Mouse (Mus musculus) hematopoietic stem cell, adult 5-6 weeks (primary cell): ENCODE measurements around the gene Apol9b. TPM values are rescaled to one million over a fixed set of nuclear protein-coding genes. Genes with fewer than 3 reads are reported as not detected.
"Not testable (repeated sequence)": the region's sequence is repeated elsewhere in the genome, so short reads cannot be mapped to it uniquely, and the experiment has no call there.

Experiments
- ATAC-seq, 2 experiments: fragments of 125-278 bp in 1 of 2; replicated peaks in 1 of 2; 2 replicates each; pipeline ENCODE4 v1.8.0; 2016 to 2017; ENCODE audit warnings: inconsistent platforms in 2 of 2, mild to moderate bottlenecking in 2 of 2, moderate number of reproducible peaks in 2 of 2, low read depth in 1 of 2, moderate TSS enrichment in 1 of 2; ENCODE audit not compliant: low FRiP score in 2 of 2, poor library complexity in 2 of 2, severe bottlenecking in 2 of 2, insufficient read depth in 1 of 2, low TSS enrichment in 1 of 2
- total RNA-seq: library from RNA; stranded (forward); fragments of 172-1452, 232-1000 nt; gene quantifications from 2 replicates; pipeline ENCODE4 v1.2.3, GENCODE M21; 2017

The Apol9b gene
- total RNA-seq, 1 experiment from 2014 or later = 1.5 TPM

DNA sequence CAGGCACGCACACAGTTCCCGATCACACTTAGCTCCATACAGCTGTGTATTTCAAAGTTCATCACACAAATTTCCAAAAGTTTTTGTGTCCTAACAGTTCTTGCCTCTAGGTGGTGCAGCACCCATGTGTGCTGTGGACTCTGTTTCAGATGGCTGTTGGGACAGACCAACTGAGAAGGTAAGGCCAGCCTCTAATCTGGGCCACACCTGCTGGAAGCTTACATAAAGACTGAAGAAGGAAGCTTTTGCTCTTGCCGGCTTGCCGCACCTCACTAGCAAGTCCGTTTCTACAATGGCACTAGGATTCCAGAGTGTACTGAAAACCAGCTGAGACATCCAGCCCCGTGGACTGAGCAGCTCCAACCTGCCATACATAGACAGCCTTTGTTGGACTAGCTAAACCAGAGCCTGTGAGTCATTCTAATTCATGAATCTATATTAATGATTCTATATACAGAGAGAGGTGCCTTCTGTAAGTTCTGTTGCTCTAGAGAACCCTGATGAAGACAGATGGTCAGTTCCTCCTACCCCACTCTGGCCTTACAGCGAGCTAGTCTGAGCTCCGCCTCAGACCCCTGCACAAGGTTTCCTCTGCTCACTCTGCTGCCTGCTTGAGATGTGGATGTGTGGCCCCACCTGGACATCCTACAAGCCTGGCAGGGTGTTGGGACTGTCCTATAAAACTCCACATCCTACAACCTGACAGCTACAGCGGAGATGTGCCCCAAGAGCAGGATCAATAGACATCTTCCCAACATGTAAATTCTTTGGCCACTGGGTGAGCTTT lies 11.9 kb downstream of the Apol9b start:
- peak in 1 of 2 experiments; percentile 36; a peak in 1 of 4 replicates for ATAC-seq

DNA sequence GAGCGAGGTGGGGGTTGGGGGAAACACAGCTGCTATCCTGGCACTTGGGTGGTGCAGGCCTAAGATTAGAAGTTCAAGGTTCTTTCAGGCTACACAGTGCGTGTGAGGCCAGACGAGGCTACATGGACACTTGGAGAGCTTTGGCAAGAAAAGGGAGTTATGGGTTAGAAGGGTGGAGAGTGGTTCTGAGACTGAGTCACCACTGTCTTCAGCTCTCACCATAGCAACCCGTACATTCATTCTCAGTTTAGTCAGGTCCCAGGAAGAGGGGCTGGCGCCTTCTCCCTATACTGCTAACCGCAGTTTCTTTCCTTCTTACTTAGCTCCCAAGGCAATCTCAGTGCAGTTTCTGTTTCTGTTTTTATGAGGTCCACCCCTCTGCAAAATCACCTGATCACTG lies 12.7 kb downstream of the Apol9b start:
- not testable (repeated sequence) for ATAC-seq

GRCm38 (mm10) chr15:77744632-77745031 lies 15.8 kb downstream of the Apol9b start:
- no peak for ATAC-seq

DNA sequence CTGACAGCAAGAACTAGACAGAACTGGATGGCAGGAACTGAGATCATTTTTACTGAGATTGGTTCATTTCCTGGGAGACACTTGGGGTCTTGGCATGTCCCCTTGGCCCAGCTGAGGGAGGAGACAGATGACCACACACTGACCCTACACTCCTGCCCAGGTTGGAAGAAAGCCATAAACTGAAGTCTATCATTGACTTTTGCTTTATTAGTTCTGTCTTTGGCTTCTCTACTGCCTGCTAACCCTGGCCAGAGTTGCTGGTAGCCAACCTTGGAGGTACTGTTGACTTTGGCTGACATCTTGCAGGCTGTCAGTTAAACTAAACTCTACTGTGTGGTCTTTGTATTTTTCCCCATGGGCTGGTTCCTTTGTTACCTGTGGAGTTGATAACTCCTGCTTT lies 16.2 kb downstream of the Apol9b start:
- ATAC-seq = no peak

GRCm38 (mm10) chr15:77746326-77746725 lies 17.5 kb downstream of the Apol9b start:
- ATAC-seq = no peak

- ATAC-seq = no peak
Observed at GRCm38 (mm10) chr15:77748414-77748813, 19.6 kb downstream of the Apol9b start.

GRCm38 (mm10) chr15:77749717-77750116 lies 20.9 kb downstream of the Apol9b start:
- ATAC-seq = no peak

DNA sequence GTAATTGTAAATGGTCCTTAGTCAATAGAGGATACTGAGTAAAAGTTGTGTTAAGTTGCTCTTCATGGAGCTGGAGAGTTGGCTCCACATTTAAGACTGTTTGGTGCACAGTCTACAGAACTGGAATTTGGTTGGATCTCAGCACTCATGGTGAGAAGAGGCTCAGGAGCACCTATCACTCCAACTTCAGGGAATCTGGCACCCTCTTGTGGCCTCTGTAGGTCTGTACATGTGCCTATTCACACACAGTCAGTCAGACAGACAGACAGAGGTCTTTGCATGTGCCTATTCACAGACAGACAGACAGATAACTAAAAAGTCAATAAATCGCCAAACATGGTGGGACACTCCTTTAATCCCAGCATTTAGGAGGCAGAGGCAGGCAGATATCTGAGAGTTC lies 21.6 kb downstream of the Apol9b start:
- peak in 1 of 2 experiments; percentile 49; a peak in 1 of 4 replicates for ATAC-seq

- ATAC-seq = no peak
Observed at GRCm38 (mm10) chr15:77752443-77752842, 23.6 kb downstream of the Apol9b start.

- no peak for ATAC-seq
Observed at GRCm38 (mm10) chr15:77755132-77755531, 26.3 kb downstream of the Apol9b start.

GRCm38 (mm10) chr15:77756081-77756480 lies 27.2 kb downstream of the Apol9b start:
- ATAC-seq = no peak

GRCm38 (mm10) chr15:77756848-77757247 lies 28.0 kb downstream of the Apol9b start, which contains the start of gene Apol8:
TSS of gene Apol8 (minus strand) at chr15:77757003.
- peak; percentile 79 to 89 for ATAC-seq

DNA sequence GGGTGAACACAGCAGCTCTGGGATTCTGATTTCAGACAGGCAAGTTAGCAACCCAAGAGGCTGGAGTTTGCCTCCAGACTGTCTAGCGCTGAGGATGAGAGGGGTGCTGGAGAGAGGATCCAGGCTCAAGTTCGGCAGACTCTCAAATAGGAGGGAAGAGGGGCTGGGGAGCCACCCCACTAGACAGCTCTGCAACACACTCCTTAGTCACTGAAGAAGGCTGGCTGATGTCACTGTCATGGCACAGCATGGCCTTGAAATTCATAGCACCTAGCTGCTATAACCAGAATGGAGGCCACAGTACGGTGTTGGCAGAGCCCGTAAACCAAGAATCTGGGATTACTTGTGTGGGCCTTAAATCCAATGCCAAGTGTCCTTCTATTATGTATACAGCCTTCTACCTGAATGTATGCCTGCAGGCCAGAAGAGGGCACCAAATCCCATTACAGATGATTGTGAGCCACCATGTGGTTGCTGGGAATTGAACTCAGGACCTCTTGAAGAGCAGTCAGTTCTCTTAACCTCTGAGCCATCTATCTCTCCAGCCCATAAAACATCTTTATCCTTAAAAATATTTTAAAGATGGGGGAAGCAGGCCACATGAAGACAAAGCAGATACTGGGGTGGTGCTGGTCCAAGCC lies 28.9 kb downstream of the Apol9b start:
- no peak for ATAC-seq

- no peak for ATAC-seq
Observed at GRCm38 (mm10) chr15:77760037-77760436, 31.2 kb downstream of the Apol9b start.

DNA sequence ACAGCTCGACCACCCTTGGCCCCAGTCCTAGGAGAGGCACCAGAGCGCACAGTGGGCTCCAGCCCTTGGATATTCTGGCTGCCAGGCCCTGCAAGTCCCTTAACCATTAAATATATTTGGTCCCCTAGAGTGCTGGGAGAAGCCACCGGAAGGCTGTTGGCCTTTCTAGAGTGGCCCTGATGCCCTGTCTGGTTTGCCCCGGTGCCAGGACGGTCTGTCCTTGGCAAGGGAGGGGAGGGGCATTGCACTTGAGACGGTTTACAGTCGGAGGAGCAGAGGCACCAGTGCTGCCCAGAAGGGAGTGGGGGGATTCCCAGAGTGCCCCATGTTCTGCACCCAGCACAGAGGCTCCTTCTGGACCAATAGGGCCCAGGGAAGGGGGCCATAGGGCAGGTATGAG lies 32.2 kb downstream of the Apol9b start:
- ATAC-seq = no peak

DNA sequence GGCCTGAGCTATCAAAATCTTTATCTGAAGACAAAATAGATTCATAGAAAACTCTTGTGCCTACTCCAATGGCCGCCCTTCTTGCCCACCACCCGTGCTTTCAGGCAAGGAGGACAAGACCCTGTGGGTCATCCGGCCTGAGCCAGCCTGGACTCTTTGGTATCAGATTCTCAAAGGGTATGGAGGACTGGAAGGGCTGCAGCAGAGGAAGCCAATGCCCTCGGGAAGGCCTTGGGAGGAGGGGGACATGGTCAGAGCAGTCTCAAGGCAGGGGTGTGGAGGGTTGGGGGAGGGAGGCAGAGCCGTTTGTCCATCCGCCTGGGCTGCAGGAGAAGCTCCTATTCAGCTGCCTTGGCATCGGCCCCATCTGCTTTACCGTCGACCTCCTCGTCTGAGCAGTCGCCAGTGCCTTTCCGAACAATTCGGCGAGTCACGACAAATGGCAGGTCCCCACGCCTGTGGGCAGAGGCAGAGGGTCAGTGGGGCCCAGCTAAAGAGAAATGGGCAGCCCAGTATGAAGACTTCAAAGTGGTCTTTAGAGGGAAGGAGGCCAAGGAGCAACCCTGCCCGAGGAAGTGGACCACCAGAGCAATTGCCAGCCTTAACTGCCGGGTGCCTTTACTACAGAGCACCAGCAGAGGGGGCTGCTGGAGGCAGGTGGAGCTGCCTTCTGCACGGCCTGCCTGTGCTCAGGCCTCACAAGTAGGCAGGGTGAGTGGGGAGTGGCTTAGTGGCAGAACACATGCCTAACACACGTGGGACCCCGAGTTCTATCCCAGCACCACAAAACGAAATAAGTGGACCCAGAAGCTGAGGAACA lies 32.9 kb downstream of the Apol9b start:
- peak; percentile 70 to 76; a peak in 3 of 4 replicates for ATAC-seq

GRCm38 (mm10) chr15:77763050-77763449 lies 34.2 kb downstream of the Apol9b start:
- ATAC-seq = no peak

- no peak for ATAC-seq
Observed at GRCm38 (mm10) chr15:77763702-77764101, 34.9 kb downstream of the Apol9b start.
